Mouse (Mus musculus): ENCODE results near the gene Csrnp3. TPM values are rescaled to one million over a fixed set of nuclear protein-coding genes. Genes with fewer than 3 reads are reported as not detected.
"Not testable (repeated sequence)": the region's sequence is repeated elsewhere in the genome, so short reads cannot be mapped to it uniquely, and the experiment has no call there.

Gene Csrnp3
- under 1 TPM in 1 of 2 experiments, not detected in 1; 0.07 TPM for total RNA-seq (2021)
- long read RNA-seq, experiment 1 = 0 reads
- long read RNA-seq, experiment 2 = 0 reads

DNA sequence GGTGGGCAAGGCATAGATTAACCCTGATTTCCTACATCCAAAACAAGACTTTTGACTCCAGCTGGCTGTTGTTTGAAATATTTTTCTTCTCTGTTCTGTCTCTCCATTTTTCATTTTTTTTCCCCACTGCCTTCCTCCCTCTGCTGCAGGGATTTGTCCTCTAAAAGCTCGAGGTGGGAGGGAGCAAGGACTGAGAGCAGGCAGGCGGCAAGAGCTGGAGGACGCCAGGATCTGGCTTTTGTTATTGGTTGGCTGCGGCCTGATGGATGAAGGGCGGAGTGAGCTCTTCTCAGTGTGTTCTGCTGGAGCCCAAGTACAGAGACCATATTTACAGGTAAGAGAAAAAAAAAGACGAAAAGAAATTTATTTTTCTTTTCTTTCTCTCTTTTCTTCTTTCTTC lies at the start of gene Csrnp3:
Gene Csrnp3 (plus strand): TSS at position 217 of the 400 bp plus-strand sequence.
- DNase-seq (ENCODE audit: low spot score) = peak; percentile 3

GRCm38 (mm10) chr2:65801054-65801709 lies 44.4 kb upstream of the Csrnp3 start:
- no peak for DNase-seq (ENCODE audit: low spot score)

- no peak for DNase-seq (ENCODE audit: low spot score)
Measured at GRCm38 (mm10) chr2:65806556-65806955, 39.0 kb upstream of the Csrnp3 start.

- DNase-seq (ENCODE audit: low spot score) = not testable (repeated sequence)
Measured at GRCm38 (mm10) chr2:65811203-65811602, 34.4 kb upstream of the Csrnp3 start.

DNA sequence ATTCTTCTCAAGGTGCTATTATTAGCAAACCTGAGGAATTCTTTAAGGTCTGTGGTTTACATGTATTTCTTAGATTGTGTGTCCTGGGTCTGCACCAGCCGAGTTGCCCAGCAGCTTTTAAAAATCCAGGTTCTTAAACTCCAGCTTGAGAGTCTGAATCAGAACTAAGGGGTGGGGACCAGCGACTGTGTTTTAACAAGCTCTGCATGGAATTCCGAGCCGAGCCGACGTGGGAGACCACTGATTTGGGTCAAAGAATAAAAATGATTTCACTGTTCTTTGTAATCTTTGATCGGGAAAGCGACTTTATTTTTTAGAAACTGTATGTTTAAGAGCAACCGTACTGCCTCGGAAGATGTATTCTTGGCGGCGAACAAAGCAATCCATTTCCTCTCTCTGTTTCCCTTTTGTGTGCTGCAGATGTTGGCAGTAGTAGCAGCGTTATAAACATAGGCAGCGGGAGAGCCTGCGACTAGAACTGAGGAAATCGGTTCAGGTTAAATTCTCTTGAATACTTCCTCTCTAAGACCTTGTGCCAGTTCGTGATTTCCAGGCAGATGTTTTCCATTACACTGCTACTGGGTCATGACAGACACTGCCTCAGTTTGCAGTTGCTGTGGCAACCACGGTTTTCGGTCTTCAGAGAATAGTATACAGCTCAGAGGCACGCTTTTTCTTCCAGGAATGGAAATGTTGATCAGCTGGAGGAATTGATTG lies 27.3 kb upstream of the Csrnp3 start:
- peak; percentile 22 for DNase-seq (ENCODE audit: low spot score)

- DNase-seq (ENCODE audit: low spot score) = no peak
Measured at GRCm38 (mm10) chr2:65820114-65820769, 25.3 kb upstream of the Csrnp3 start.

DNA sequence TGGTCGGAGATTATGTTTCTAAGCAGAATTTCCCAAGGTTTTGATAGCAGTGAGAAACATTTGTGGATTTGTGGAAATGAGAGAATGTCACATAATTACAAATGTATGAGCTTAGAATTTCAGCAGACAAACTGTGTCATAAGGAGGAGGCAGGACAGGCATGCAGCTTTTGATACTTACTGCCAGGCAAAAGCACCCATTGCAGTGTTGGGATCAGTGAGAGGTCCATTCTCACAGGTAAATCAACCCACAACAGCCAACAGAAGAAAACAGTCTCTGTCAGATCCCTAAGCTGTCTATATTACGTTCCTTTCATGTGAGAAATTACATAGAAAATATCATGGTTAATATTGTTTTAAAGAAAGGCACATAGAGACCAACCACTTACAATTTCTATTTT lies 19.3 kb upstream of the Csrnp3 start:
- no peak for DNase-seq (ENCODE audit: low spot score)

DNA sequence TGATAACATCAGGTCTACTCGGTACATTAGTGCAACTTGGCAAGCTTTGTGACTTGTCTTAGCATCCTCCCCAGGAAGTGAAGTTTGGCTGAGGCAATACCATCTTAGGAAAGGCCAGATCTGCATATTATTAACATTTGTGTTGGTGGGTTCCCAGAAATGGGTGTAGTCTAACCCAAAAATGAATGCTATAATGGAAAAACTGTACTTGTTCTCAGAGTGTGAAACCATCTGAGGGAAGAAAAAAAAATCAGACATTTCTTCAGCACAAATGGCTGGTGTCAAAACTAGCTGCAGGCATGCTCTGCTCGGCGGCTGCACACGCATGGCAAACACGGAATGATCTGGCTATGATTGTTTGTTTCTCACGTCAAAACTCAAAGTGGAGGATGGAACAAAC lies 18.8 kb upstream of the Csrnp3 start:
- DNase-seq (ENCODE audit: low spot score) = no peak

- no peak for DNase-seq (ENCODE audit: low spot score)
Measured at GRCm38 (mm10) chr2:65828699-65829098, 16.9 kb upstream of the Csrnp3 start.

GRCm38 (mm10) chr2:65832738-65833395 lies 12.7 kb upstream of the Csrnp3 start:
- DNase-seq (ENCODE audit: low spot score) = no peak

GRCm38 (mm10) chr2:65833421-65833820 lies 12.1 kb upstream of the Csrnp3 start:
- no peak for DNase-seq (ENCODE audit: low spot score)

- DNase-seq (ENCODE audit: low spot score) = no peak
Measured at GRCm38 (mm10) chr2:65841606-65842005, 4.0 kb upstream of the Csrnp3 start.

DNA sequence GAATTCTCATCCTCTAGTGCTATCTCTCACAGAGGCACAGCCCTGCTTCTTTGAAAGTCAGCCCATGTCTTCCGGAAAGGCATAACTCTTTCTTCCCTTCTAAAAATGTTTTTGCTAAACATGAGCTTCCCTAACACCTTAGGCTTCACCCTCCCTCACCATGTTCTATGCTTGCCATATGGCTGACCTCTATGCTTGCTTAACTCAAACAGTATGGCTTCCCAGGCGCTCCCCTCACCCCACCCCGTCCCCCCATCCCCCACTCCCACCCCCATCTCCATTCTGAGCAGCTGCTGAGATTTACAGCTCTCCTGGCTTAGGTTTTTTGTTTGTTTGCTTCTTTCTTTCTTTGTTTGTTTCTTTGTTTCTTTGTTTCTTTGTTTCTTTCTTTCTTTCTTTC lies 3.2 kb upstream of the Csrnp3 start:
- no peak for DNase-seq (ENCODE audit: low spot score)

- DNase-seq (ENCODE audit: low spot score) = no peak
Measured at GRCm38 (mm10) chr2:65846000-65846755, 611 bp downstream of the Csrnp3 start.

DNA sequence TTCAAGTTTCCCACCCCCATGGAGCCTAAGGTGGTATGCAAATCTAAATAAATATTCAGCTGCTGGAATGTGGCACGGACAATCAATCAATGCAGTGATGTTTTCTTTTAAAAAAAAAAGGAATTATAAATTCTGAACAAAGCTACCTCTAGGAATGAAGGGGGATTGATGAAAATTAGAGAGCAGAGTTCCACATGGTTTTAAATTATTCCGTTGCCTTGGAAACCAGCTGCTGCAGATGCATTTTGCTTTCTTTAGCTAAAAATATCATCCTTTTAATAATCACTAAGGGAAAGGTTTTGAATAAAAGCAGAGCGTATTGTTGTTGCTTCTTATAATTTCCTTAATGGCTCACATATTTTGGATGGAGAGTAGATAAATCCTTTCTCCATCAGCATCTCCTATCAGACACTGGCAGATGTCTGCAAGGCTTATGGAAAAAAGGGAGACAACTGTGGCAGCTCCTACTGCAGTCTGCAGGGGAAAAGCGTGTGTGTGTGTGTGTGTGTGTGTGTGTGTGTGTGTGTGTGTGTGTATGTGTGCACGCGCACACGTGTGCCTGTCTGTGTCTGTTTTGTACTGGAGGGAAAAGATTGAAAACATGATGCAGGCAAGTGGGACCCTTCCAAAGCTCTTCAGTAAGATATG lies 2.0 kb downstream of the Csrnp3 start:
- no peak for DNase-seq (ENCODE audit: low spot score)

GRCm38 (mm10) chr2:65848706-65849105 lies 3.1 kb downstream of the Csrnp3 start:
- DNase-seq (ENCODE audit: low spot score) = no peak

- not testable (repeated sequence) for DNase-seq (ENCODE audit: low spot score)
Measured at GRCm38 (mm10) chr2:65850282-65850681, 4.7 kb downstream of the Csrnp3 start.

GRCm38 (mm10) chr2:65856791-65857190 lies 11.2 kb downstream of the Csrnp3 start:
- DNase-seq (ENCODE audit: low spot score) = no peak

DNA sequence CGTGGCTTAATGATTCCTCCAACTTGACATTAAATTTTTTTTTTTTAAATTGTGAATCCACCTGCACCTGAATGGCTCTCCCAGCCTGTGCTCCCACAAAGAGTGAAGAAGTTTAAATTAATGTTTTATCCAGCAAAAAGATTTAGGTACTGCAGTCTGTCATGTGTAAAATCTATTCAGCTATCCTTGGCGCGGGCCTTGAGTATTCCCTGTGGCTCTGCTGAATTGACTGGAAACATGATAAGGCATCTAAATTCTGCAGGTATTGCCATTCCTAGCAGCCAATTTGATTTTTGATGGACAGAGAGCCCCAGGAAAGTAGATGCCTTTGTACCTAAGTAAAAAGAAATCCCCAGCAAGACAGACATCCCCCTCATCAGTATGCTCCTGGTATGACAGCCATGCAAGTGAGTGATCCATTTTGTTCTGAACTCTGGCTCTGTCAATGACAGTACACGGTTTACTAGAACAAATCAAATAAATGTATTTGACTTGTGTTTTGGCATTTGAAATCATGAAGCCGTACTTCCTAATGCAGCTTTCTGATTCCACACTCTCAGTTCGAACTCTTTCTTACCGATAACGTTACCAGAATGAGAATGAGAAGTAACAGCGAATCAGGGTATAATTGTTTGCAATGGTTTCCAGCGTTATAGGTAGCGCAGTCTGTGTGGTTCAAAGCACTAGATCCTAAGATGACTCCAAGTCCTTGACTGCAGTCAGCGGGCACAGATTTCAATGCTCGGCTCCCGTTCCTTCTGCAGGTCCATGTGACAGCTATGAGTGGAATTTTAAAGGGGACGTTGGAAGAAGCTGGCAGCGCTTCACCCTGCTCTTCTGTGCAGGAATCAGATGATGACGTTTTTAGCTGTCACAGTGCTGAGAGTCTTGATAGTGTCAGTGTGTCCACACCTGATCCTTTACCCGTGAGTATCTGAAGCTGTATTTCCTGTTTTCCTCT lies 14.5 kb downstream of the Csrnp3 start:
- no peak for DNase-seq (ENCODE audit: low spot score)

All from gastrocnemius, adult 18-20 months (tissue).